Mouse (Mus musculus): ENCODE data around the gene Obp2a. TPM values are rescaled to one million over a fixed set of nuclear protein-coding genes. Genes with fewer than 3 reads are reported as not detected.
A peak's percentile ranks its signal among the peaks of the same experiment; 100 is the strongest.
"Not testable (repeated sequence)": the region's sequence is repeated elsewhere in the genome, so short reads cannot be mapped to it uniquely, and the experiment has no call there.

Obp2a gene
- polyA plus RNA-seq, 1 experiment from 2014 or later, result not detected

GRCm38 (mm10) chr2:25679559-25679958 is 20.3 kb upstream of the Obp2a start:
- Histone ChIP-seq H3K27me3 (no peaks in the 10 kb centered on the region; the same call in 1 of the 2 replicates), H3K4me3 (no peak overlapping the region), H3K27ac (no peak overlapping the region), H3K9me3 (replicated peaks) (no peaks in the 10 kb centered on the region), H3K36me3 (no peaks in the 10 kb centered on the region), H3K4me1 (replicated peaks) (no peaks in the 10 kb centered on the region), H3K9ac (no peak overlapping the region), H3K4me2 (no peak overlapping the region)
- no peak for ATAC-seq (replicated peaks; ENCODE audit: insufficient number of reproducible peaks, insufficient read depth, low FRiP score, low read depth)
- WGBS, result 75% methylated on average over 6 of the region's 6 CpGs

- Histone ChIP-seq H3K9ac (no peak within 1 kb of the TSS), H3K36me3 (no peaks in the 10 kb centered on the region), H3K27me3 (no peaks in the 10 kb centered on the region; the same call in 1 of the 2 replicates), H3K4me3 (no peak within 1 kb of the TSS), H3K9me3 (replicated peaks) (no peaks in the 10 kb centered on the region), H3K27ac (no peak within 1 kb of the TSS), H3K4me2 (no peak within 1 kb of the TSS), H3K4me1 (replicated peaks) (no peaks in the 10 kb centered on the region)
- WGBS, result 55% methylated on average over 2 of the region's 2 CpGs
- no peak; the same call in 1 of the 2 replicates for ATAC-seq (replicated peaks; ENCODE audit: insufficient number of reproducible peaks, insufficient read depth, low FRiP score, low read depth)
Observed at GRCm38 (mm10) chr2:25682426-25682825, 17.4 kb upstream of the Obp2a start, which contains the start of gene Lcn10. Lcn10 (plus strand) TSS chr2:25682726.

DNA sequence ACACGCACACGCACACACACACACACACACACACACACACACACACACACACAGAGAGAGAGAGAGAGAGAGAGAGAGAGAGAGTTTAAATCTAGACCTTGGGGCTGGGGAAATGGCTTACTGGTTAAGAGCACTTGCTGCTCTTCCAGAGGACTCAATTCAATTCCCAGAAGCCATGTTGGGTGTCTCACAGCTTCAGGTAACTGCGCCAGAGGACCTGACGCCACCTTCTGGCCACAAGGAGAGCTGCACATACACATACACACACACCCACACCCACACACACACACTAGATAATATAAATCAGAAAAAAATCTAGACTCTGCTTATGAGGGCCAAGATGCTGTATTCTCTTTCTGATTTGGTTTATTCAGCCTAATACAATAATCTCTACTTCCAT is 12.9 kb upstream of the Obp2a start:
- ATAC-seq (replicated peaks; ENCODE audit: insufficient number of reproducible peaks, insufficient read depth, low FRiP score, low read depth), result no peak
- Histone ChIP-seq H3K4me2 (no peak overlapping the region), H3K4me3 (no peak overlapping the region), H3K27me3 (no peaks in the 10 kb centered on the region; the same call in 1 of the 2 replicates), H3K36me3 (no peaks in the 10 kb centered on the region), H3K9ac (no peak overlapping the region), H3K27ac (no peak overlapping the region), H3K4me1 (replicated peaks) (no peaks in the 10 kb centered on the region), H3K9me3 (replicated peaks) (no peaks in the 10 kb centered on the region)
- 52% methylated on average over 4 of the region's 4 CpGs for WGBS

DNA sequence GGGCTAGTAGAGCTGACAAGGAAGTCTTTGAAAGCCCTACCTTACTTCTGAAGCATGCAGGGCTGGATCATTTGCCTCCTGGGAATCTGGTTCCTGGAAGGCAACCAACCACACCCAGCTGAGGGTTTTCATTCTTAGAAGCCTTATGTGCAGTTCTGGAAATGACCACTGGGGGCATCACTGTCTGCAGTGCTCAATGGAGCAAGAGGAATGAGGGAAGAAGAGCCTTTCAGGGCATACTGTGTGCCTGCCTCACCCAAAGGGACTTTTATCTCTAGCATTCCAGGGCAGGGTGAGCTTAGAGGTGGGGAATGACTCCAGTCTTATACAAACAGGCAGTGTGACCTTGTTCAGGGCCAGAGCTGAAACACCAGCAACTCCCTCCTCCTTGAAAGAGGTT is 5.2 kb upstream of the Obp2a start:
- Histone ChIP-seq H3K4me2 (no peak overlapping the region), H3K36me3 (no peaks in the 10 kb centered on the region), H3K9me3 (replicated peaks) (no peaks in the 10 kb centered on the region), H3K27ac (no peak overlapping the region), H3K4me3 (no peak overlapping the region), H3K9ac (no peak overlapping the region), H3K4me1 (replicated peaks) (no peaks in the 10 kb centered on the region), H3K27me3 (no peaks in the 10 kb centered on the region)
- ATAC-seq (replicated peaks; ENCODE audit: insufficient number of reproducible peaks, insufficient read depth, low FRiP score, low read depth), result no peak

GRCm38 (mm10) chr2:25696951-25697350 is 2.9 kb upstream of the Obp2a start:
- Histone ChIP-seq H3K4me2 (no peak overlapping the region), H3K9me3 (replicated peaks) (no peaks in the 10 kb centered on the region), H3K9ac (no peak overlapping the region), H3K36me3 (no peaks in the 10 kb centered on the region), H3K4me1 (replicated peaks) (no peaks in the 10 kb centered on the region), H3K27ac (no peak overlapping the region), H3K4me3 (no peak overlapping the region), H3K27me3 (no peaks in the 10 kb centered on the region)
- no peak for ATAC-seq (replicated peaks; ENCODE audit: insufficient number of reproducible peaks, insufficient read depth, low FRiP score, low read depth)
- 44% methylated on average over 4 of the region's 4 CpGs for WGBS

DNA sequence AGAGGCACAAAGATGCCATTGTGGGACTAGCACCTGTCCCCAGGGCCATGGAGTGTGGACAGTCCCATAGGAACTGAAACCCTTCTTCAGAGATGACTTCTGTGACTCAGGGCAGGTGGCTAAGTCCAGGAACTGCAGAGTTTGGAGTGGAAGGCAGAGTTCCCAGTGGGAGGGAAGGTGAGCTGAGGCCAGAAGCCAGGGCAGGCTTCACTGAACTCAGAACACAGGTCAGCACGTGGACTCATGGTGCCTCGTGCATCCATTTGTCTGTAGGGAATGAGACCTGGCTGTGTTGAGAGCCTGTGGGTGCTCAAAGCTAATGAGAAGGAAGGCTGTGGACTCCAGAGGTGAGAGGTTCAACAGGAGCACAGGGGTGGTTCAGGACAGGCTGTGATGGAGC is 1.1 kb upstream of the Obp2a start:
- H3K9me3 ChIP-seq (replicated peaks), result no peaks in the 10 kb centered on the region
- 85% methylated on average over 2 of the region's 2 CpGs for WGBS
- no peaks in the 10 kb centered on the region for H3K27me3 ChIP-seq
- H3K4me1 ChIP-seq (replicated peaks), result no peaks in the 10 kb centered on the region
- no peak overlapping the region for H3K9ac ChIP-seq
- no peak for ATAC-seq (replicated peaks; ENCODE audit: insufficient number of reproducible peaks, insufficient read depth, low FRiP score, low read depth)
- no peak overlapping the region for H3K4me2 ChIP-seq
- no peak overlapping the region for H3K4me3 ChIP-seq
- no peak overlapping the region for H3K27ac ChIP-seq
- H3K36me3 ChIP-seq, result no peaks in the 10 kb centered on the region

- no peak overlapping the region for H3K4me3 ChIP-seq
- no peaks in the 10 kb centered on the region for H3K4me1 ChIP-seq (replicated peaks)
- no peak overlapping the region for H3K9ac ChIP-seq
- H3K9me3 ChIP-seq (replicated peaks), result no peaks in the 10 kb centered on the region
- no peak overlapping the region for H3K4me2 ChIP-seq
- WGBS, result 68% methylated on average over 5 of the region's 5 CpGs
- H3K27me3 ChIP-seq, result no peaks in the 10 kb centered on the region
- no peak for ATAC-seq (replicated peaks; ENCODE audit: insufficient number of reproducible peaks, insufficient read depth, low FRiP score, low read depth)
- no peak overlapping the region for H3K27ac ChIP-seq
- no peaks in the 10 kb centered on the region for H3K36me3 ChIP-seq
Observed at GRCm38 (mm10) chr2:25701001-25701400, 1.2 kb downstream of the Obp2a start.

GRCm38 (mm10) chr2:25703706-25704105 is 3.9 kb downstream of the Obp2a start:
- WGBS, result 31% methylated on average over 4 of the region's 4 CpGs
- no peaks in the 10 kb centered on the region for H3K9me3 ChIP-seq (replicated peaks)
- H3K4me3 ChIP-seq, result no peak overlapping the region
- H3K27ac ChIP-seq, result no peak overlapping the region
- peaks cover 13% of the 10 kb centered on the region for H3K4me1 ChIP-seq (replicated peaks)
- no peak overlapping the region for H3K4me2 ChIP-seq
- no peak for ATAC-seq (replicated peaks; ENCODE audit: insufficient number of reproducible peaks, insufficient read depth, low FRiP score, low read depth)
- H3K36me3 ChIP-seq, result no peaks in the 10 kb centered on the region
- H3K9ac ChIP-seq, result no peak overlapping the region
- H3K27me3 ChIP-seq, result no peaks in the 10 kb centered on the region

DNA sequence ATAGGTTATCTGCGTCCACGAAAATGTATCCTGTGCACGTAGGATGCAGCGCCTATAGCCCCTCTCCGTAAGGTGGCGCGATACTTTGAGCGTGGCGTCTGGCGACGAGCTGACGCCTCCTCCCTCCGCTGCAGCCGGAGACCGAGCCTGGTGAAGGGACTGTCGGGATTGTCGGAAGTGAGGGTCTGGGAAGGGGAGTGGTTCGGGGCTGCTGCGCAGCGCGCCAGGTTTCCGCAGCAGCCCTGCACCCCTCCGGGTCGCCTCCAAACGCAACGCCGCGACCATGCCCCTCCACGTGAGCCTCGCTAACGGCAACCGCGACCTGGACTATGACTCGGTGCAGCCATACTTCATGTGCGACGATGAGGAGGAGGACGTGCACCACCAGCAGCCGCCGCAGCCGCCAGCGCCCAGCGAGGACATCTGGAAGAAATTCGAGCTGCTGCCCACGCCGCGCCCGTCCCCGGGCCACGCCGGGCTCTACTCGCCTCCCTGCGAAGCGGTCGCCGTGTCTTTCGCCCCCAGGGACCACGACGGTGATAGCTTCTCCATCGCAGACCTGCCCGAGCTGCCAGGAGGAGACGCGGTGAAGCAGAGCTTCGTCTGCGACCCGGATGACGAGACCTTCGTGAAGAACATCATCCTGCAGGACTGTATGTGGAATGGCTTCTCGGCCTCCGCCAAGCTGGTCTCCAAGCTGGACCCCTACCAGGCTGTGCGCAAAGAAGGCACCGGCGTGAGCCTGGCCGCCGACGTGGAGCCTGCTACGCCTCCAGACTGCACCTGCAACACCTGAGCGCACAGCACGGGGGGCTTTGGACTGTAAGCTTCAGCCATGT is 7.0 kb downstream of the Obp2a start, which contains the start of gene Bmyc:
Gene Bmyc (plus strand): TSS at position 97 of the 839 bp plus-strand sequence.
- Histone ChIP-seq H3K36me3 (no peaks in the 10 kb centered on the region), H3K9ac (peak within 1 kb of the TSS; percentile 78), H3K9me3 (replicated peaks) (no peaks in the 10 kb centered on the region), H3K4me2 (peak within 1 kb of the TSS; percentile 93), H3K27ac (peak within 1 kb of the TSS; percentile 74), H3K27me3 (no peaks in the 10 kb centered on the region), H3K4me1 (replicated peaks) (peaks cover 13% of the 10 kb centered on the region), H3K4me3 (peak within 1 kb of the TSS; percentile 72)
- peak; percentile 92 for ATAC-seq (replicated peaks; ENCODE audit: insufficient number of reproducible peaks, insufficient read depth, low FRiP score, low read depth)
- WGBS, result under 1% methylated on average over 78 of the region's 78 CpGs

DNA sequence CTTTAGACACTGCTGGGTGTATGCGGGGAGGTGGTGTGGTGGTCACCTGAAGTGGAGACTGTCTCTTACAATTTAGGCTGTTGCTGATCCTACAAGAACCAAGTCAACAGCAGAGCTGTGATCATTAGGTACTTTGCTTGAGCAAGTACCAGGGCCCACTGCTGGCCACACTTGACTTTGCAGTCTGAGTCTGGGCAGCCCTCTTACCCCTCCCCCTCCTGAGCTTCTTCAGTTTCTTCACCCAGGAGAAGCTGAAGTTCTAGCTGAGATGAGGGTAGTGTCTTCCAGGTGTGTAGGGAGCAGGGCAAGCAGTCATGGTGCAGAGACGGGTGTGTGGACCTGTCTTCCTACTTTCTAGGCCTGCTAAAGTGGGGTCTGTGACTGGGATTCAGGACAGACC is 8.3 kb downstream of the Obp2a start:
- no peak overlapping the region for H3K4me3 ChIP-seq
- no peaks in the 10 kb centered on the region for H3K9me3 ChIP-seq (replicated peaks)
- peak overlapping the region; percentile 23; the same call in 1 of the 2 replicates for H3K4me2 ChIP-seq
- ATAC-seq (replicated peaks; ENCODE audit: insufficient number of reproducible peaks, insufficient read depth, low FRiP score, low read depth), result no peak
- peaks cover 13% of the 10 kb centered on the region for H3K4me1 ChIP-seq (replicated peaks)
- H3K27ac ChIP-seq, result no peak overlapping the region
- H3K27me3 ChIP-seq, result no peaks in the 10 kb centered on the region
- 74% methylated on average over 2 of the region's 2 CpGs for WGBS
- no peak overlapping the region for H3K9ac ChIP-seq
- H3K36me3 ChIP-seq, result no peaks in the 10 kb centered on the region

GRCm38 (mm10) chr2:25709056-25709455 is 9.2 kb downstream of the Obp2a start:
- H3K4me3 ChIP-seq; H3K27ac ChIP-seq; H3K9me3 ChIP-seq (replicated peaks); H3K36me3 ChIP-seq; H3K9ac ChIP-seq; H3K4me2 ChIP-seq; H3K27me3 ChIP-seq; ATAC-seq (replicated peaks; ENCODE audit: insufficient number of reproducible peaks, insufficient read depth, low FRiP score, low read depth): not testable (repeated sequence)
- H3K4me1 ChIP-seq (replicated peaks), result peaks cover 13% of the 10 kb centered on the region
- 97% methylated on average over 1 of the region's 1 CpGs for WGBS

GRCm38 (mm10) chr2:25709791-25710190 is 9.9 kb downstream of the Obp2a start:
- not testable (repeated sequence) for H3K27ac ChIP-seq; H3K9me3 ChIP-seq (replicated peaks); H3K36me3 ChIP-seq; ATAC-seq (replicated peaks; ENCODE audit: insufficient number of reproducible peaks, insufficient read depth, low FRiP score, low read depth); H3K4me3 ChIP-seq; H3K9ac ChIP-seq; H3K27me3 ChIP-seq; H3K4me2 ChIP-seq
- WGBS, result 64% methylated on average over 2 of the region's 2 CpGs
- H3K4me1 ChIP-seq (replicated peaks), result peaks cover 13% of the 10 kb centered on the region

Data from heart, embryonic 15.5 days (tissue).